Mouse (Mus musculus) midbrain, postnatal 0 days (tissue): ENCODE measurements around the gene 9030624G23Rik. TPM values are rescaled to one million over a fixed set of nuclear protein-coding genes. Genes with fewer than 3 reads are reported as not detected.
"Not testable (repeated sequence)": the region's sequence is repeated elsewhere in the genome, so short reads cannot be mapped to it uniquely, and the experiment has no call there.

Source experiments
- ATAC-seq: fragments of 200-750 bp; cut with Nextera tagmentation; 2 replicates; pipeline ENCODE4 v1.8.0; 2017; ENCODE audit warnings: moderate number of reproducible peaks, mild to moderate bottlenecking, moderate TSS enrichment, moderate library complexity; ENCODE audit not compliant: low FRiP score
- DNase-seq: peaks from one replicate; pipeline ENCODE4 v3.0.0-alpha.2; 2015; ENCODE audit warnings: low spot score
- H3K27ac ChIP-seq: fragments of 300-500 bp; sonication (generic); 2 replicates; pipeline ENCODE4 v1.5.1; 2014; ENCODE audit warnings: low read depth, mild to moderate bottlenecking, low read length, mixed read lengths
- H3K27me3 ChIP-seq: fragments of 300-500 bp; sonication (generic); 2 replicates; pipeline ENCODE4 v1.6.1; 2014; ENCODE audit warnings: low read length, control low read depth, mixed read lengths; ENCODE audit not compliant: insufficient read depth
- H3K36me3 ChIP-seq: fragments of 300-500 bp; sonication (generic); 2 replicates; pipeline ENCODE4 v1.6.1; 2014; ENCODE audit warnings: low read length, control low read depth, mixed read lengths; ENCODE audit not compliant: insufficient read depth
- H3K4me1 ChIP-seq: fragments of 300-500 bp; sonication (generic); 2 replicates; pipeline ENCODE4 v1.6.1; 2014; ENCODE audit warnings: mild to moderate bottlenecking, control low read depth, antibody characterized with exemption, low read length, mixed read lengths; ENCODE audit not compliant: insufficient read depth
- H3K4me2 ChIP-seq: fragments of 300-500 bp; sonication (generic); 2 replicates; pipeline ENCODE4 v1.6.1; 2014; ENCODE audit warnings: low read depth, mild to moderate bottlenecking, low read length, mixed read lengths; ENCODE audit not compliant: poor library complexity, severe bottlenecking
- H3K4me3 ChIP-seq: fragments of 300-500 bp; sonication (generic); 2 replicates; pipeline ENCODE4 v1.5.1; 2014; ENCODE audit warnings: low read depth, mild to moderate bottlenecking, low read length, moderate library complexity
- H3K9ac ChIP-seq: fragments of 300-500 bp; sonication (generic); replicated peaks from 2 replicates; pipeline ENCODE4 v1.6.1; 2014; ENCODE audit warnings: mild to moderate bottlenecking, low read length, moderate library complexity, mixed read lengths; ENCODE audit not compliant: poor library complexity, severe bottlenecking
- H3K9me3 ChIP-seq: fragments of 300-500 bp; sonication (generic); 2 replicates; pipeline ENCODE4 v1.6.1; 2016; ENCODE audit warnings: low read length, control low read depth
- whole genome bisulfite sequencing: fragments of 180-500 bp; shearing (Covaris S2); extraction: QIAGEN DNeasy Blood & Tissue Kit; methylation state at CpG from one replicate; pipeline ENCODE4 v1.1.7; 2014; 5-methylcytosine and 5-hydroxymethylcytosine counted together
- polyA plus RNA-seq: library from polyadenylated mRNA; unstranded; fragments of >200 nt; fragmentation: Nextera tagmentation; extraction: Ambion mirVana; gene quantifications from 2 replicates; pipeline ENCODE4 v1.2.1, GENCODE M21; 2015
- total RNA-seq: library from RNA; depleted of rRNA; stranded (reverse); fragments of >200 nt; gene quantifications from 2 replicates; pipeline ENCODE4 v1.2.3, GENCODE M21; 2014; rRNA removed

9030624G23Rik gene
- total RNA-seq (2.7 and 3.8 TPM in 2 replicates), polyA plus RNA-seq (2.2 and 2.4 TPM in 2 replicates)

GRCm38 (mm10) chr12:24097108-24097520 is at the start of gene 9030624G23Rik:
TSS of gene 9030624G23Rik (minus strand) at chr12:24097246.
- DNase-seq = peak; percentile 12
- not testable (repeated sequence) for ATAC-seq, H3K4me1 ChIP-seq, H3K9ac ChIP-seq, H3K27ac ChIP-seq, H3K27me3 ChIP-seq, H3K9me3 ChIP-seq, H3K36me3 ChIP-seq, H3K4me2 ChIP-seq
- 3% methylated on average over 26 of the region's 39 CpGs for WGBS
- H3K4me3 ChIP-seq = peak within 1 kb of the TSS; percentile 32

GRCm38 (mm10) chr12:24083096-24083495 is 13.9 kb downstream of the 9030624G23Rik start:
- not testable (repeated sequence) for ATAC-seq, H3K4me3 ChIP-seq, DNase-seq, H3K27ac ChIP-seq, H3K4me2 ChIP-seq, H3K36me3 ChIP-seq, H3K27me3 ChIP-seq, H3K9me3 ChIP-seq, H3K9ac ChIP-seq, H3K4me1 ChIP-seq
- 93% methylated on average over 2 of the region's 5 CpGs for WGBS
